In genomic region chr5:54241169-54241917, GRCm38 (mm10) we compare ENCODE assay signal across 9 mouse cellular contexts.
DNase-seq lines count a peak whose midpoint lies in the region; ATAC-seq and TF ChIP-seq lines count a peak whose summit lies in the region.
"Had no signal": no experiment of that assay in that cellular context is flagged by ENCODE, and none has a peak within 500 bp of the region (broad histone marks: within the 10 kb centered on the region; RNA-seq: fewer than 3 reads in every experiment).

No protein-coding gene starts in this region.

- H3K9ac ChIP-seq in embryonic facial prominence, embryonic 12.5 days, result no peak overlapping the region
- H3K9ac ChIP-seq in intestine, embryonic 14.5 days (ENCODE audit: low read length), result no peak overlapping the region
- no peak overlapping the region for H3K9ac ChIP-seq in intestine, postnatal 0 days (ENCODE audit: low read depth, low read length)
- no peak overlapping the region for H3K9ac ChIP-seq in midbrain, embryonic 11.5 days (ENCODE audit: low read length)

- no peak for ATAC-seq in embryonic facial prominence, embryonic 12.5 days (ENCODE audit: insufficient number of reproducible peaks, insufficient read depth, low FRiP score, low TSS enrichment)
- ATAC-seq in intestine, embryonic 14.5 days (replicated peaks; ENCODE audit: low FRiP score, low TSS enrichment, low read depth), result no peak
- ATAC-seq in intestine, postnatal 0 days, result no peak
- ATAC-seq in midbrain, embryonic 11.5 days (ENCODE audit: low FRiP score), result peak; percentile 54; the same call in 1 of the 2 replicates

- 0 out of 2 replicates have a peak overlapping the region, but pooled peaks have one; percentile 3 for H3K4me2 ChIP-seq in embryonic facial prominence, embryonic 12.5 days (replicated peaks)
- H3K4me2 ChIP-seq in intestine, embryonic 14.5 days (ENCODE audit: low read length), result peak overlapping the region; percentile 22
- no peak overlapping the region; the same call in 1 of the 2 replicates for H3K4me2 ChIP-seq in intestine, postnatal 0 days (replicated peaks; ENCODE audit: low read depth)
- no peak overlapping the region for H3K4me2 ChIP-seq in midbrain, embryonic 11.5 days

- DNase-seq in embryonic facial prominence, embryonic 10.5 days (ENCODE audit: low spot score), result no peak
- no peak for DNase-seq in intestine, embryonic 14.5 days (ENCODE audit: low spot score)
- DNase-seq in midbrain, embryonic 11.5 days (ENCODE audit: low spot score, missing footprints), result peak; percentile 86
- no peak for DNase-seq in midbrain, embryonic 10.5 days (ENCODE audit: low spot score)
- peak; percentile 69 for DNase-seq in telencephalon, adult 2 months (ENCODE audit: low read depth, low spot score)
- no peak for DNase-seq in urinary bladder, postnatal 36 days (ENCODE audit: low spot score in 2 of 2)
- DNase-seq: kidney, postnatal 36 days had no signal

- TF ChIP-seq CTCF in intestine, postnatal 0 days (IDR thresholded peaks at IDR 0.05; ENCODE audit: low read depth), result no peak

- no peaks in the 10 kb centered on the region for H3K36me3 ChIP-seq in embryonic facial prominence, embryonic 12.5 days
- no peaks in the 10 kb centered on the region for H3K36me3 ChIP-seq in embryonic facial prominence, embryonic 10.5 days (replicated peaks)
- H3K36me3 ChIP-seq in intestine, embryonic 14.5 days (ENCODE audit: control insufficient read depth, insufficient read depth, low read length), result no peaks in the 10 kb centered on the region
- no peaks in the 10 kb centered on the region for H3K36me3 ChIP-seq in intestine, postnatal 0 days (ENCODE audit: control insufficient read depth, insufficient read depth)
- no peaks in the 10 kb centered on the region for H3K36me3 ChIP-seq in midbrain, embryonic 11.5 days (ENCODE audit: control insufficient read depth, insufficient read depth, low read length)
- no peaks in the 10 kb centered on the region for H3K36me3 ChIP-seq in midbrain, embryonic 10.5 days

- no peaks in the 10 kb centered on the region for H3K27me3 ChIP-seq in embryonic facial prominence, embryonic 12.5 days
- no peaks in the 10 kb centered on the region for H3K27me3 ChIP-seq in embryonic facial prominence, embryonic 10.5 days (replicated peaks; ENCODE audit: low read depth, poor library complexity, severe bottlenecking)
- H3K27me3 ChIP-seq in intestine, embryonic 14.5 days (replicated peaks; ENCODE audit: control insufficient read depth, insufficient read depth, low read length), result no peaks in the 10 kb centered on the region
- H3K27me3 ChIP-seq in intestine, postnatal 0 days (replicated peaks; ENCODE audit: control insufficient read depth, insufficient read depth, low read length), result no peaks in the 10 kb centered on the region
- no peaks in the 10 kb centered on the region for H3K27me3 ChIP-seq in midbrain, embryonic 11.5 days (ENCODE audit: control insufficient read depth, insufficient read depth, low read length)
- no peaks in the 10 kb centered on the region for H3K27me3 ChIP-seq in midbrain, embryonic 10.5 days (ENCODE audit: low read depth, poor library complexity, severe bottlenecking)

- 37% methylated on average over 20 of the region's 20 CpGs for WGBS in embryonic facial prominence, embryonic 12.5 days
- 42% methylated on average over 20 of the region's 20 CpGs for WGBS in embryonic facial prominence, embryonic 10.5 days
- 21% methylated on average over 20 of the region's 20 CpGs for WGBS in intestine, embryonic 14.5 days
- 28% methylated on average over 20 of the region's 20 CpGs for WGBS in intestine, postnatal 0 days
- WGBS in midbrain, embryonic 11.5 days, result 40% methylated on average over 20 of the region's 20 CpGs
- WGBS in midbrain, embryonic 10.5 days, result 45% methylated on average over 20 of the region's 20 CpGs

- no peak overlapping the region for H3K4me3 ChIP-seq in embryonic facial prominence, embryonic 12.5 days
- H3K4me3 ChIP-seq in embryonic facial prominence, embryonic 10.5 days, result no peak overlapping the region
- H3K4me3 ChIP-seq in intestine, embryonic 14.5 days (ENCODE audit: low read depth, low read length), result no peak overlapping the region
- H3K4me3 ChIP-seq in intestine, postnatal 0 days (ENCODE audit: low read depth, low read length), result no peak overlapping the region
- H3K4me3 ChIP-seq in midbrain, embryonic 11.5 days (ENCODE audit: low read depth, low read length), result no peak overlapping the region
- H3K4me3 ChIP-seq in midbrain, embryonic 10.5 days, result no peak overlapping the region

- no peak overlapping the region for H3K27ac ChIP-seq in embryonic facial prominence, embryonic 12.5 days
- H3K27ac ChIP-seq in embryonic facial prominence, embryonic 10.5 days (replicated peaks), result no peak overlapping the region
- no peak overlapping the region for H3K27ac ChIP-seq in intestine, embryonic 14.5 days (ENCODE audit: low read depth)
- H3K27ac ChIP-seq in intestine, postnatal 0 days (ENCODE audit: low read depth, low read length), result no peak overlapping the region
- H3K27ac ChIP-seq in midbrain, embryonic 11.5 days (ENCODE audit: low read depth, low read length), result no peak overlapping the region
- no peak overlapping the region for H3K27ac ChIP-seq in midbrain, embryonic 10.5 days (replicated peaks)

- H3K9me3 ChIP-seq in embryonic facial prominence, embryonic 12.5 days, result no peaks in the 10 kb centered on the region
- no peaks in the 10 kb centered on the region for H3K9me3 ChIP-seq in embryonic facial prominence, embryonic 10.5 days
- no peaks in the 10 kb centered on the region for H3K9me3 ChIP-seq in intestine, embryonic 14.5 days (ENCODE audit: control insufficient read depth, low read length)
- no peaks in the 10 kb centered on the region for H3K9me3 ChIP-seq in intestine, postnatal 0 days (ENCODE audit: control insufficient read depth)
- no peaks in the 10 kb centered on the region for H3K9me3 ChIP-seq in midbrain, embryonic 11.5 days (ENCODE audit: control insufficient read depth, low read length)
- no peaks in the 10 kb centered on the region for H3K9me3 ChIP-seq in midbrain, embryonic 10.5 days (replicated peaks)

- no peaks in the 10 kb centered on the region for H3K4me1 ChIP-seq in embryonic facial prominence, embryonic 12.5 days
- H3K4me1 ChIP-seq in embryonic facial prominence, embryonic 10.5 days, result peaks cover 7% of the 10 kb centered on the region; the same call in 1 of the 2 replicates
- peaks cover 4% of the 10 kb centered on the region; the same call in 1 of the 2 replicates for H3K4me1 ChIP-seq in intestine, embryonic 14.5 days (replicated peaks; ENCODE audit: control insufficient read depth, insufficient read depth, low read length)
- H3K4me1 ChIP-seq in intestine, postnatal 0 days (replicated peaks; ENCODE audit: control insufficient read depth, insufficient read depth, low read length), result no peaks in the 10 kb centered on the region
- H3K4me1 ChIP-seq in midbrain, embryonic 11.5 days (ENCODE audit: control insufficient read depth, insufficient read depth, low read length), result peaks cover 4% of the 10 kb centered on the region; the same call in 1 of the 2 replicates
- peaks cover 9% of the 10 kb centered on the region for H3K4me1 ChIP-seq in midbrain, embryonic 10.5 days

Comparison
In these comparisons a context has a peak if more than half of its experiments do, and no peak if none do; other contexts are left out.
1. H3K4me2 ChIP-seq: peak in embryonic facial prominence, embryonic 12.5 days (single experiment) and intestine, embryonic 14.5 days (single experiment); none in intestine, postnatal 0 days (single experiment) and midbrain, embryonic 11.5 days (single experiment).
2. DNase-seq: peak in midbrain, embryonic 11.5 days (single experiment) and telencephalon, adult 2 months (single experiment); none in embryonic facial prominence, embryonic 10.5 days (single experiment), intestine, embryonic 14.5 days (single experiment), midbrain, embryonic 10.5 days (single experiment) and urinary bladder, postnatal 36 days (0 of 2).